Mouse (Mus musculus) heart, adult 2 months (tissue): ENCODE measurements at regions not wholly inside any gene's neighbourhood (a gene's known extent, or its start where the extent isn't known, plus 50 kb on each side); places are given as distances from the start of the nearest gene placed in this dataset.

Experiments
- DNase-seq, 2 experiments: peaks; one replicate each; pipeline ENCODE4 v3.0.0; 2021
- H3K27ac ChIP-seq: fragments of 200-600 bp; 2 replicates; pipeline ENCODE4 v1.8.1; 2022
- H3K27me3 ChIP-seq: fragments of 200-500 bp; 2 replicates; pipeline ENCODE4 v1.6.1; 2012; ENCODE audit warnings: mild to moderate bottlenecking, low read length, inconsistent platforms, mixed read lengths; ENCODE audit not compliant: control insufficient read depth, insufficient read depth
- H3K36me3 ChIP-seq: fragments of 200-500 bp; 2 replicates; pipeline ENCODE4 v1.6.1; 2012; ENCODE audit warnings: low read length, inconsistent platforms; ENCODE audit not compliant: control insufficient read depth, insufficient read depth
- H3K4me1 ChIP-seq: fragments of 200-500 bp; 2 replicates; pipeline ENCODE4 v1.6.1; 2011; ENCODE audit warnings: low read length; ENCODE audit not compliant: control insufficient read depth, insufficient read depth
- H3K4me3 ChIP-seq: fragments of 200-600 bp; 2 replicates; pipeline ENCODE4 v1.8.1; 2022
- H3K79me2 ChIP-seq: fragments of 200-500 bp; replicated peaks from 2 replicates; pipeline ENCODE4 v1.6.1; 2012; ENCODE audit warnings: mild to moderate bottlenecking, inconsistent platforms, low read length, moderate library complexity, mixed read lengths; ENCODE audit not compliant: control insufficient read depth, insufficient read depth
- H3K9ac ChIP-seq: fragments of 200-500 bp; 2 replicates; pipeline ENCODE4 v1.6.1; 2012; ENCODE audit warnings: low read depth, mild to moderate bottlenecking, control low read depth, inconsistent platforms, low read length, mixed read lengths
- CTCF ChIP-seq: fragments of 200-600 bp; IDR thresholded peaks from 2 replicates; pipeline ENCODE4 v1.8.1; 2022; ENCODE audit warnings: antibody characterized with exemption, mild to moderate bottlenecking, moderate library complexity
- EP300 ChIP-seq: fragments of 200-500 bp; IDR thresholded peaks from 2 replicates; pipeline ENCODE4 v1.6.1; 2011; ENCODE audit warnings: low read depth, low read length, control low read depth; ENCODE audit not compliant: insufficient read depth
- POLR2A ChIP-seq: fragments of 200-500 bp; IDR thresholded peaks from 2 replicates; pipeline ENCODE4 v1.6.1; 2011; ENCODE audit warnings: mild to moderate bottlenecking, low read depth, low read length, control low read depth; ENCODE audit not compliant: insufficient read depth
- WGBS: fragments of 180-500 bp; shearing (Covaris S2); methylation state at CpG from one replicate; pipeline ENCODE4 v1.1.7; 2018; 5-methylcytosine and 5-hydroxymethylcytosine counted together
- intact Hi-C: fragments of 180-260 bp; cut with DNase I; formaldehyde crosslinking; loops from one replicate; pipeline ENCODE4 v1.15.1; 2025

- H3K36me3 ChIP-seq, result no peaks in the 10 kb centered on the region; the same call in 1 of the 2 replicates
- intact Hi-C loops, result no loop called here
- no peak overlapping the region for H3K4me3 ChIP-seq
- H3K4me1 ChIP-seq, result peaks cover 1% of the 10 kb centered on the region
- DNase-seq, result no peak
- H3K27me3 ChIP-seq, result no peaks in the 10 kb centered on the region
- TF ChIP-seq POLR2A (no peak), EP300 (no peak), CTCF (no peak)
- no peak overlapping the region; the same call in 1 of the 2 replicates for H3K27ac ChIP-seq
- no peak overlapping the region for H3K9ac ChIP-seq
- WGBS, result 44% methylated on average over 3 of the region's 3 CpGs
- H3K79me2 ChIP-seq, result no peaks in the 10 kb centered on the region
Observed at GRCm38 (mm10) chr16:77514606-77515005, 87.3 kb downstream of the Gm11146 start.

GRCm38 (mm10) chr16:77503556-77503955 is 98.3 kb downstream of the Gm11146 start:
- H3K4me3 ChIP-seq, result peak overlapping the region; percentile 59; the same call in 1 of the 2 replicates
- H3K27ac ChIP-seq, result peak overlapping the region; percentile 18
- no peaks in the 10 kb centered on the region; the same call in 1 of the 2 replicates for H3K4me1 ChIP-seq
- intact Hi-C loops, result loop anchor here (5.0 kb wide), 1 partner anchor 64 kb away; no protein-coding TSS in a partner anchor
- no peak overlapping the region; the same call in 1 of the 2 replicates for H3K9ac ChIP-seq
- H3K36me3 ChIP-seq, result peaks cover 14% of the 10 kb centered on the region
- WGBS, result 34% methylated on average over 5 of the region's 5 CpGs
- no peaks in the 10 kb centered on the region for H3K79me2 ChIP-seq
- DNase-seq, result no peak
- TF ChIP-seq EP300 (no peak), POLR2A (no peak), CTCF (no peak)
- no peaks in the 10 kb centered on the region for H3K27me3 ChIP-seq

GRCm38 (mm10) chr16:77502916-77503315 is 99.0 kb downstream of the Gm11146 start:
- Histone ChIP-seq H3K4me1 (no peaks in the 10 kb centered on the region; the same call in 1 of the 2 replicates), H3K4me3 (peak overlapping the region; percentile 59), H3K27ac (peak overlapping the region; percentile 11; the same call in 1 of the 2 replicates), H3K9ac (no peak overlapping the region), H3K79me2 (no peaks in the 10 kb centered on the region), H3K27me3 (no peaks in the 10 kb centered on the region), H3K36me3 (peaks cover 14% of the 10 kb centered on the region)
- no peak for DNase-seq
- 48% methylated on average over 5 of the region's 5 CpGs for whole genome bisulfite sequencing
- no peak for TF ChIP-seq EP300
- TF ChIP-seq POLR2A, result no peak
- TF ChIP-seq CTCF, result no peak
- intact Hi-C loops, result loop anchor here (5.0 kb wide), 1 partner anchor 64 kb away; no protein-coding TSS in a partner anchor

- no peak overlapping the region; the same call in 1 of the 2 replicates for H3K9ac ChIP-seq
- 31% methylated on average over 3 of the region's 3 CpGs for WGBS
- peak overlapping the region; percentile 88 for H3K27ac ChIP-seq
Observed at GRCm38 (mm10) chr16:77502026-77502425, 99.9 kb downstream of the Gm11146 start.

GRCm38 (mm10) chr16:77500981-77501380 is 100.9 kb downstream of the Gm11146 start:
- intact Hi-C loops, result loop anchor here (1.0 to 5.0 kb wide), 3 partner anchors 66 to 170 kb away; no protein-coding TSS in a partner anchor
- Histone ChIP-seq H3K27me3 (no peaks in the 10 kb centered on the region), H3K9ac (peak overlapping the region; percentile 56; the same call in 1 of the 2 replicates), H3K4me3 (peak overlapping the region; percentile 59), H3K36me3 (peaks cover 14% of the 10 kb centered on the region), H3K79me2 (no peaks in the 10 kb centered on the region), H3K4me1 (no peaks in the 10 kb centered on the region; the same call in 1 of the 2 replicates), H3K27ac (peak overlapping the region; percentile 88)
- WGBS, result 6% methylated on average over 4 of the region's 4 CpGs
- no peak for DNase-seq
- TF ChIP-seq CTCF, result no peak

More at GRCm38 (mm10) chr16:77502026-77502425, 99.9 kb downstream of the Gm11146 start:
- intact Hi-C loops, result loop anchor here (5.0 kb wide), 1 partner anchor 65 kb away; no protein-coding TSS in a partner anchor
- H3K27me3 ChIP-seq, result no peaks in the 10 kb centered on the region
- TF ChIP-seq POLR2A (no peak), CTCF (no peak), EP300 (no peak)
- DNase-seq, result no peak
- peak overlapping the region; percentile 59 for H3K4me3 ChIP-seq
- peaks cover 14% of the 10 kb centered on the region for H3K36me3 ChIP-seq
- H3K4me1 ChIP-seq, result no peaks in the 10 kb centered on the region; the same call in 1 of the 2 replicates
- no peaks in the 10 kb centered on the region for H3K79me2 ChIP-seq

- no peaks in the 10 kb centered on the region; the same call in 1 of the 2 replicates for H3K4me1 ChIP-seq
- H3K27me3 ChIP-seq, result no peaks in the 10 kb centered on the region
- H3K36me3 ChIP-seq, result peaks cover 13% of the 10 kb centered on the region
- WGBS, result 4% methylated on average over 6 of the region's 6 CpGs
- DNase-seq, result peak in 1 of 2 experiments; percentile 50
- TF ChIP-seq POLR2A (0 out of 2 replicates have a peak, but pooled peaks have one; percentile 33), EP300 (no peak), CTCF (no peak)
- peak overlapping the region; percentile 59 for H3K4me3 ChIP-seq
- H3K27ac ChIP-seq, result peak overlapping the region; percentile 88
- intact Hi-C loops, result loop anchor here (1.0 to 5.0 kb wide), 3 partner anchors 67 to 170 kb away; no protein-coding TSS in a partner anchor
- no peaks in the 10 kb centered on the region for H3K79me2 ChIP-seq
- H3K9ac ChIP-seq, result peak overlapping the region; percentile 56
Observed at GRCm38 (mm10) chr16:77500413-77500812, 101.5 kb downstream of the Gm11146 start.
